Mouse (Mus musculus): ENCODE results near the gene Tmem138. TPM values are rescaled to one million over a fixed set of nuclear protein-coding genes. Genes with fewer than 3 reads are reported as not detected.
"Not testable (repeated sequence)": the region's sequence is repeated elsewhere in the genome, so short reads cannot be mapped to it uniquely, and the experiment has no call there.

Gene Tmem138
- polyA plus RNA-seq, 1 experiment from 2014 or later, result 8.2 TPM

- peak; percentile 56 for ATAC-seq
- no peak overlapping the region for H3K4me2 ChIP-seq (ENCODE audit: low read depth, low read length)
- 55% methylated on average over 6 of the region's 6 CpGs for WGBS (ENCODE audit: insufficient replicate concordance)
- peak overlapping the region; percentile 74 for H3K27ac ChIP-seq (ENCODE audit: low read depth)
- H3K27me3 ChIP-seq (ENCODE audit: insufficient read depth, low read length), result no peaks in the 10 kb centered on the region
- no peak overlapping the region for H3K9ac ChIP-seq (replicated peaks)
- peaks cover 10% of the 10 kb centered on the region for H3K4me1 ChIP-seq (ENCODE audit: insufficient read depth)
- no peak overlapping the region for H3K4me3 ChIP-seq (ENCODE audit: low read depth, low read length)
- no peaks in the 10 kb centered on the region for H3K9me3 ChIP-seq (ENCODE audit: low read length)
- H3K36me3 ChIP-seq (replicated peaks; ENCODE audit: insufficient read depth, low read length), result no peaks in the 10 kb centered on the region
- no peak for DNase-seq
- no peak for TF ChIP-seq CTCF (IDR thresholded peaks at IDR 0.05; ENCODE audit: low read depth)
Measured at GRCm38 (mm10) chr19:10561558-10562314, 15.4 kb downstream of the Tmem138 start.

DNA sequence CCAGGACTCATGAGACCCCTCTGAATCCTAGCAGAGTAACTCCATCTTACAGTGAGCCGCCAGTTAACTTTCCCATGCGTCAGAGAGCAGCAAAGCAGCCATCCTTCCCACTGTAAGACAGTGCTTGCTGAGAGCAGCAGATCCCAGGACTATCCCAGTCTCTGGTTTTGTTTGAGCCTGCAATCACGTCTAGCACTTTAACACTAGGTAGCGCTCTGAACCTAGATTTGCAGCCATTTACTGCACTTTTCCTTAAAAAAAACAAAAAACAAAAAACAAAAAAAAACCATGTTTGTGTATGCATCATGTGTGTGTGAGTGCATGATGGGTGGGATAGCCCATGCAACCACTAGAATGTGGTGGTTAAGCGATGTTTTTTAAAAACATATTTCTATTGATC lies 17.1 kb downstream of the Tmem138 start:
- ATAC-seq (no peak), DNase-seq (no peak)
- H3K27me3 ChIP-seq (ENCODE audit: insufficient read depth, low read length), result no peaks in the 10 kb centered on the region
- H3K4me3 ChIP-seq (ENCODE audit: low read depth, low read length), result no peak overlapping the region
- peaks cover 13% of the 10 kb centered on the region for H3K4me1 ChIP-seq (ENCODE audit: insufficient read depth)
- no peaks in the 10 kb centered on the region for H3K9me3 ChIP-seq (ENCODE audit: low read length)
- H3K36me3 ChIP-seq (replicated peaks; ENCODE audit: insufficient read depth, low read length), result no peaks in the 10 kb centered on the region
- 56% methylated on average over 5 of the region's 5 CpGs for WGBS (ENCODE audit: insufficient replicate concordance)
- H3K9ac ChIP-seq (replicated peaks), result no peak overlapping the region
- TF ChIP-seq CTCF (IDR thresholded peaks at IDR 0.05; ENCODE audit: low read depth), result peak; percentile 66
- TF ChIP-seq EP300 (IDR thresholded peaks at IDR 0.05; ENCODE audit: low read depth), result no peak
- no peak overlapping the region for H3K4me2 ChIP-seq (ENCODE audit: low read depth, low read length)
- H3K27ac ChIP-seq (ENCODE audit: low read depth), result no peak overlapping the region

DNA sequence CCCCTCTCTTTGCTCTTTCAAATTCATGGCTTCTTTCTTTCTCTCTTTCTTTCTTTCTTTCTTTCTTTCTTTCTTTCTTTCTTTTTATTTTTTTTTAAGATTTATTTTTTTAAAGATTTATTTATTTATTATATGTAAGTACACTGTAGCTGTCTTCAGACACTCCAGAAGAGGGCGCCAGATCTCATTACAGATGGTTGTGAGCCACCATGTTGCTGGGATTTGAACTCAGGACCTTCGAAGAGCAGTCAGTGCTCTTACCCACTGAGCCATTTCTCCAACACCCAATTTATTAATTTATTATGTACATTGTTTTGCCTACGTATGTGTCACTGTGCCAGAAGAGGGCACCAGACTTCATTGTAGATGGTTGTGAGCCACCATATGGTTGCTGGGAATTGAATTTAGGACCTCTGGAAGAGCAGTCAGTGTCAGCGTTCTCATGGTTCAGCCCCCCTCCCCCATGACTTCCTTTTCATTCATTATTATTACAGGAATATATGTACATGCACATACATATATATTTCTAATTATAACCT lies 19.3 kb downstream of the Tmem138 start:
- H3K27ac ChIP-seq (ENCODE audit: low read depth); H3K4me3 ChIP-seq (ENCODE audit: low read depth, low read length); DNase-seq; H3K9ac ChIP-seq (replicated peaks); H3K36me3 ChIP-seq (replicated peaks; ENCODE audit: insufficient read depth, low read length); ATAC-seq; H3K27me3 ChIP-seq (ENCODE audit: insufficient read depth, low read length); H3K9me3 ChIP-seq (ENCODE audit: low read length); H3K4me2 ChIP-seq (ENCODE audit: low read depth, low read length): not testable (repeated sequence)
- peaks cover 13% of the 10 kb centered on the region for H3K4me1 ChIP-seq (ENCODE audit: insufficient read depth)
- peak; percentile 34 for TF ChIP-seq CTCF (IDR thresholded peaks at IDR 0.05; ENCODE audit: low read depth)
- WGBS (ENCODE audit: insufficient replicate concordance), result 70% methylated on average over 4 of the region's 4 CpGs

DNA sequence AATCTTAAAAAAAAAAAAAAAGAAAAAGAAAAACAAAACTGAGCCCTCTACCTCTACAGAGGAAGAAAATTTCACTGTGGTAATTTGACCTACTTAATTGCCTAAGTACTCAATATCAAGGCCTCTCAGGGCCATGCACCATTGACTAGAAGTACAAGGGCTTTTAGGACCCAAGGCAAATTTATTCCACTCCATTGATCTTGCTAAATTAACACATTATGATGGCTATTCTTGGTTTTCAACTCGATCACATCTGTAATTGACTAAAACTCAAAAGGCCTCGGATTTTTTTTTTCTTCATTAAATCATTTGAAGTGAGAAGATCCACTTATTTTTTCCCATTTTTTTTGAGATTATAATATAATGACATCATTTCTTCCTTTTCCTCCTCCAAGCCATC lies 19.7 kb downstream of the Tmem138 start:
- DNase-seq (no peak), ATAC-seq (no peak)
- no peaks in the 10 kb centered on the region for H3K9me3 ChIP-seq (ENCODE audit: low read length)
- no peak overlapping the region for H3K9ac ChIP-seq (replicated peaks)
- TF ChIP-seq CTCF (IDR thresholded peaks at IDR 0.05; ENCODE audit: low read depth) (no peak), EP300 (IDR thresholded peaks at IDR 0.05; ENCODE audit: low read depth) (no peak)
- no peaks in the 10 kb centered on the region; the same call in 1 of the 2 replicates for H3K36me3 ChIP-seq (replicated peaks; ENCODE audit: insufficient read depth, low read length)
- no peak overlapping the region for H3K4me2 ChIP-seq (ENCODE audit: low read depth, low read length)
- 75% methylated on average over 2 of the region's 2 CpGs for WGBS (ENCODE audit: insufficient replicate concordance)
- no peaks in the 10 kb centered on the region for H3K27me3 ChIP-seq (ENCODE audit: insufficient read depth, low read length)
- peaks cover 13% of the 10 kb centered on the region for H3K4me1 ChIP-seq (ENCODE audit: insufficient read depth)
- no peak overlapping the region for H3K27ac ChIP-seq (ENCODE audit: low read depth)
- H3K4me3 ChIP-seq (ENCODE audit: low read depth, low read length), result no peak overlapping the region

GRCm38 (mm10) chr19:10557001-10557400 lies 20.2 kb downstream of the Tmem138 start:
- peaks cover 13% of the 10 kb centered on the region for H3K4me1 ChIP-seq (ENCODE audit: insufficient read depth)
- H3K4me3 ChIP-seq (ENCODE audit: low read depth, low read length), result no peak overlapping the region
- no peak overlapping the region for H3K9ac ChIP-seq (replicated peaks)
- H3K36me3 ChIP-seq (replicated peaks; ENCODE audit: insufficient read depth, low read length), result no peaks in the 10 kb centered on the region; the same call in 1 of the 2 replicates
- DNase-seq, result no peak
- TF ChIP-seq EP300 (IDR thresholded peaks at IDR 0.05; ENCODE audit: low read depth) (no peak), CTCF (IDR thresholded peaks at IDR 0.05; ENCODE audit: low read depth) (no peak)
- peak overlapping the region; percentile 78 for H3K27ac ChIP-seq (ENCODE audit: low read depth)
- 53% methylated on average over 2 of the region's 2 CpGs for WGBS (ENCODE audit: insufficient replicate concordance)
- no peak for ATAC-seq
- no peaks in the 10 kb centered on the region for H3K9me3 ChIP-seq (ENCODE audit: low read length)
- no peak overlapping the region for H3K4me2 ChIP-seq (ENCODE audit: low read depth, low read length)
- H3K27me3 ChIP-seq (ENCODE audit: insufficient read depth, low read length), result no peaks in the 10 kb centered on the region

GRCm38 (mm10) chr19:10555624-10556510 lies 21.3 kb downstream of the Tmem138 start, which contains the start of gene Tmem216:
Gene Tmem216 (minus strand): TSS chr19:10556238.
- H3K4me2 ChIP-seq (ENCODE audit: low read depth, low read length), result peak within 1 kb of the TSS; percentile 84
- WGBS (ENCODE audit: insufficient replicate concordance), result 2% methylated on average over 43 of the region's 43 CpGs
- peak within 1 kb of the TSS; percentile 59 for H3K4me3 ChIP-seq (ENCODE audit: low read depth, low read length)
- H3K9ac ChIP-seq (replicated peaks), result peak within 1 kb of the TSS; percentile 73
- no peaks in the 10 kb centered on the region for H3K27me3 ChIP-seq (ENCODE audit: insufficient read depth, low read length)
- ATAC-seq (peak; percentile 100), DNase-seq (peak; percentile 88)
- H3K27ac ChIP-seq (ENCODE audit: low read depth), result peak within 1 kb of the TSS; percentile 78
- H3K9me3 ChIP-seq (ENCODE audit: low read length), result no peaks in the 10 kb centered on the region
- peaks cover 10% of the 10 kb centered on the region for H3K36me3 ChIP-seq (replicated peaks; ENCODE audit: insufficient read depth, low read length)
- peaks cover 13% of the 10 kb centered on the region for H3K4me1 ChIP-seq (ENCODE audit: insufficient read depth)
- peak; percentile 15; the same call in 1 of the 2 replicates for TF ChIP-seq CTCF (IDR thresholded peaks at IDR 0.05; ENCODE audit: low read depth)
- no peak; the same call in 1 of the 2 replicates for TF ChIP-seq EP300 (IDR thresholded peaks at IDR 0.05; ENCODE audit: low read depth)

Measured in liver, postnatal 0 days (tissue).